Mouse (Mus musculus) T-cell, adult 2 months (primary cell): ENCODE measurements around the gene Fsd1l.

ENCODE experiments used
- DNase-seq: peaks from one replicate; pipeline ENCODE4 v3.0.0; 2022; ENCODE audit warnings: low spot score

Fsd1l gene

DNA sequence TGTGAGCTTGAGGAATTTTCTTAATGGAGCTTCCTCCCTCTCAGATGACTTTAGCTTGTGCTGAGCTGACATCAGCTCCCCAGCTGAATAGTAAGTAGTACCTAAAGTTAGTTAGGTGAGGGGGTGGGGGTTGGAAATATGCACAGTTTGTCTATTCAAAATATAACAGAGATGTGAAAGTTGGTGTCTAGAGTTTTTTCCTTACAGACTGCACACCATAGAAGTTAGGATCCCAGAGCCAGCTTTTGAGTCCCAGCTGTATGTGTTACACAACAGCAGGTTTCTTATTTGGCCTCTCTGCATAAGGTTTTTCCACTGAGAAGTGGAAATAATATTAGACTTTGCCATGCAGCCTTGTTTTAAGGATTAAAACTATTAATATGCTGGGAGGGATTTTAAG lies 118.6 kb downstream of the Fsd1l start:
- DNase-seq: no peak

DNA sequence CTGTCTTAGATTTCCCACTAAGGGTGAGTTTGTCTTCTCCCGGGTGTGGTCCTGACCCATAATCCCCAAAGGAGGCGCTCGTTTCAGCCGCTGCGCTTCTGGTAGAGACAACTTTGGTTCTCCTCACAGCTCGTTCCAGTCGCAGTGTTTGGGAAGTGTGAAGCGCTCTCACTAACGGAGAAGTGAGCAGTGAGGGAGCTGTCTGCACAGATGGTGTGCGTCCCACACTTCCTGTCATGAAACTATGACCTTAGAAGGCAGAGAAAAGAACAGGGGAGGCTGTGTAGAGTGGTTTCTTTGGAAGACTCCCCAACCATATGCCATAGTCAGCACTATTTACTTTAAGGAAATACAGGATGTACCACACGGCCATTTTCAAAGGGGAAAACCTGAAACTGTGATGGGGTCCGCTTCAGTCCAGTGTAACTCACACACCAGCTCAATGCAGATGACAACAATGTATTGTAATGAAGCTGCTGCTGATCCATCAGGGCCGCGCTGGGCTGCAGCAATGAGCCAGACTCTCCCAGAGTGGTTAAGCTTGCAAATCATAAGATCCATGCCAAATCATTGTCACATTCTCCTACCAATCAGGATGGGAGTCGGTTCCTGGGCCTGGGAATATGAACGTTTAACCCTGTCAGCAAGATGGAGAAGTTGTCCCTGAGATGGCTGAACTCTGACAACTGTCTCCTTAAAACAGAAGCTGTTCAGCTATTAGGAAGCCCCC lies 119.3 kb downstream of the Fsd1l start:
- no peak for DNase-seq
